Mouse (Mus musculus): ENCODE measurements at regions not wholly inside any gene's neighbourhood (a gene's known extent, or its start where the extent isn't known, plus 50 kb on each side); places are given as distances from the start of the nearest gene placed in this dataset.
"Not testable (repeated sequence)": the region's sequence is repeated elsewhere in the genome, so short reads cannot be mapped to it uniquely, and the experiment has no call there.

GRCm38 (mm10) chr9:27453476-27453875 is 56.9 kb downstream of the Spata19 start:
- no peak for DNase-seq (ENCODE audit: low spot score)

GRCm38 (mm10) chr9:27453924-27454652 is 57.5 kb downstream of the Spata19 start:
- DNase-seq (ENCODE audit: low spot score) = no peak

GRCm38 (mm10) chr9:27458335-27459040 is 61.9 kb downstream of the Spata19 start:
- DNase-seq (ENCODE audit: low spot score) = no peak

GRCm38 (mm10) chr9:27461029-27461428 is 64.4 kb downstream of the Spata19 start:
- no peak for DNase-seq (ENCODE audit: low spot score)

- DNase-seq (ENCODE audit: low spot score) = no peak
Observed at GRCm38 (mm10) chr9:27464006-27464405, 67.4 kb downstream of the Spata19 start.

- no peak for DNase-seq (ENCODE audit: low spot score)
Observed at GRCm38 (mm10) chr9:27475468-27475867, 78.9 kb downstream of the Spata19 start.

- DNase-seq (ENCODE audit: low spot score) = no peak
Observed at GRCm38 (mm10) chr9:27476636-27477035, 80.0 kb downstream of the Spata19 start.

GRCm38 (mm10) chr9:27477079-27477687 is 80.6 kb downstream of the Spata19 start:
- DNase-seq (ENCODE audit: low spot score) = no peak

GRCm38 (mm10) chr9:27478346-27478745 is 81.7 kb downstream of the Spata19 start:
- DNase-seq (ENCODE audit: low spot score) = no peak

- DNase-seq (ENCODE audit: low spot score) = no peak
Observed at GRCm38 (mm10) chr9:27501816-27502215, 105.2 kb downstream of the Spata19 start.

GRCm38 (mm10) chr9:27509157-27509556 is 112.6 kb downstream of the Spata19 start:
- DNase-seq (ENCODE audit: low spot score) = no peak

GRCm38 (mm10) chr9:27509711-27510110 is 113.1 kb downstream of the Spata19 start:
- no peak for DNase-seq (ENCODE audit: low spot score)

GRCm38 (mm10) chr9:27511161-27511560 is 114.6 kb downstream of the Spata19 start:
- no peak for DNase-seq (ENCODE audit: low spot score)

- DNase-seq (ENCODE audit: low spot score) = no peak
Observed at GRCm38 (mm10) chr9:27515427-27516110, 119.0 kb downstream of the Spata19 start.

- no peak for DNase-seq (ENCODE audit: low spot score)
Observed at GRCm38 (mm10) chr9:27518031-27518430, 121.4 kb downstream of the Spata19 start.

- no peak for DNase-seq (ENCODE audit: low spot score)
Observed at GRCm38 (mm10) chr9:27519711-27520110, 123.1 kb downstream of the Spata19 start.

GRCm38 (mm10) chr9:27521181-27521580 is 124.6 kb downstream of the Spata19 start:
- no peak for DNase-seq (ENCODE audit: low spot score)

- DNase-seq (ENCODE audit: low spot score) = no peak
Observed at GRCm38 (mm10) chr9:27526681-27527080, 130.1 kb downstream of the Spata19 start.

- no peak for DNase-seq (ENCODE audit: low spot score)
Observed at GRCm38 (mm10) chr9:27538480-27538879, 141.9 kb downstream of the Spata19 start.

- DNase-seq (ENCODE audit: low spot score) = no peak
Observed at GRCm38 (mm10) chr9:27541585-27542151, 145.1 kb downstream of the Spata19 start.

GRCm38 (mm10) chr9:27554697-27555096 is 158.1 kb downstream of the Spata19 start:
- DNase-seq (ENCODE audit: low spot score) = not testable (repeated sequence)

Measured in thymus, postnatal 0 days (tissue).